8 mouse cellular contexts compared by ENCODE assay signal in the genomic region with DNA sequence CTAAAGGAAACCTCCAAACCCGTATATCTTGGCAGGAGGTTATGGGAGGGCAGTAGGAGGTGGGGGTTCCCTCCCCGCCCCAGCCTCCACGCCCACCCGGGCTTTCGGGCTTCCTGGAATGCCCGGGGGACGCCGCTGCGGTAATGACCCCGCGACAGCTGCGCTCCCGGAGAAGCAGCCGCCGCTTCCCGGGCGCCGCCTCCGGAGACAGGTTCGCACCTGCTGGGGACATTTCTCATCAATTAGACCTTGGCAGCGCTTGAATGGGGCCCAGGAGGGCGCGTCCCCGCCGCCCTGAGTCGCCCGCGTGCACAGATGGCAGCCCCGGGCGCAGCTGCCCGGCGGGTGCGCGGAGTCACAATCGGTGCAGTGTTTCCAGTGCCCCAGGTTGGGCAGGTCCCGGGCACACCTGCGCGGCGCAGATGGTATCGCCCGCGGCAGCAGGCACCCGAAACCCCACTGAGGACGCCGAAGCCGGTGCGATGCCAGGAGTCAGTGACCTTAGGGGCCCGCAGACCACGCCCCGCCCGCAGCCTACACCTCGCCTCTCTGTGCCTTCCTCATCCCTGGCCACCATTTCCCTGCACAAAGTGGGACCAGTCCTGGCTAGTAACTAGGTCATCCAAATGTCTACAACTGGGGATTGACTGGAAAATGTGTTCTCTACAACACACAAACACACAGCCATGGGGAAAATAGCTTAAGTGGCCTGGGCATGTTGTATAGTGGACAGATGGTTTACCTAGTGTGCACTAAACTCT. TPM values are rescaled to one million over a fixed set of nuclear protein-coding genes. Genes with fewer than 3 reads are reported as not detected.
DNase-seq lines count a peak whose midpoint lies in the region; ATAC-seq lines count a peak whose summit lies in the region.

No protein-coding gene starts in this region.

- H3K4me3 ChIP-seq in heart, embryonic 14.5 days (ENCODE audit: control insufficient read depth in 1 of 2, insufficient read depth in 1 of 2, low read depth in 1 of 2, low read length in 2 of 2), result peak overlapping the region; percentile 31 to 33
- peak overlapping the region; percentile 53 for H3K4me3 ChIP-seq in limb, embryonic 10.5 days
- H3K4me3 ChIP-seq in midbrain, embryonic 10.5 days, result peak overlapping the region; percentile 57

- WGBS in heart, embryonic 14.5 days, result 4% methylated on average over 50 of the region's 52 CpGs
- WGBS in limb, embryonic 10.5 days, result under 1% methylated on average over 52 of the region's 52 CpGs
- 1% methylated on average over 52 of the region's 52 CpGs for WGBS in midbrain, embryonic 10.5 days

- H3K9me3 ChIP-seq in heart, embryonic 14.5 days (ENCODE audit: control insufficient read depth, low read length), result no peaks in the 10 kb centered on the region
- H3K9me3 ChIP-seq in limb, embryonic 10.5 days (replicated peaks), result no peaks in the 10 kb centered on the region
- H3K9me3 ChIP-seq in midbrain, embryonic 10.5 days (replicated peaks), result no peaks in the 10 kb centered on the region

- peaks cover 50% of the 10 kb centered on the region for H3K27me3 ChIP-seq in heart, embryonic 14.5 days (ENCODE audit: control insufficient read depth, insufficient read depth, low read length)
- peaks cover 67% of the 10 kb centered on the region for H3K27me3 ChIP-seq in limb, embryonic 10.5 days (ENCODE audit: low read depth, poor library complexity, severe bottlenecking)
- H3K27me3 ChIP-seq in midbrain, embryonic 10.5 days (ENCODE audit: low read depth, poor library complexity, severe bottlenecking), result peaks cover 61% of the 10 kb centered on the region

- DNase-seq in heart, adult 8-10 months (ENCODE audit: low spot score), result no peak
- DNase-seq in cerebellum, postnatal 10 days, result peak; percentile 78 to 83
- peak; percentile 16 for DNase-seq in heart, postnatal 4 days
- DNase-seq in limb, embryonic 10.5 days (ENCODE audit: low spot score), result peak; percentile 66
- DNase-seq in midbrain, embryonic 10.5 days (ENCODE audit: low spot score), result peak; percentile 43
- DNase-seq in thymus, postnatal 14 days, result peak; percentile 48
- DNase-seq in ovary, adult 18-20 months (ENCODE audit: low spot score), result no peak

- H3K36me3 ChIP-seq in heart, embryonic 14.5 days (ENCODE audit: control insufficient read depth, insufficient read depth, low read length), result no peaks in the 10 kb centered on the region
- no peaks in the 10 kb centered on the region for H3K36me3 ChIP-seq in limb, embryonic 10.5 days
- no peaks in the 10 kb centered on the region for H3K36me3 ChIP-seq in midbrain, embryonic 10.5 days

- H3K4me1 ChIP-seq in heart, embryonic 14.5 days (ENCODE audit: control insufficient read depth in 2 of 2, insufficient read depth in 2 of 2, low read length in 2 of 2), result peaks cover 5 to 12% of the 10 kb centered on the region in 2 experiments; a peak in 3 of 4 replicates
- H3K4me1 ChIP-seq in limb, embryonic 10.5 days, result peaks cover 58% of the 10 kb centered on the region
- peaks cover 55% of the 10 kb centered on the region for H3K4me1 ChIP-seq in midbrain, embryonic 10.5 days

- H3K9ac ChIP-seq in heart, embryonic 14.5 days (ENCODE audit: low read length), result 0 out of 2 replicates have a peak overlapping the region, but pooled peaks have one; percentile 2

- ATAC-seq in heart, embryonic 14.5 days (ENCODE audit: insufficient number of reproducible peaks, insufficient read depth, low FRiP score, low read depth), result no peak

- peak overlapping the region; percentile 79 for H3K4me2 ChIP-seq in heart, embryonic 14.5 days (ENCODE audit: low read length)

- no peak overlapping the region for H3K27ac ChIP-seq in heart, embryonic 14.5 days (replicated peaks in 1 of 2; ENCODE audit: control insufficient read depth in 1 of 2, insufficient read depth in 1 of 2, low read depth in 2 of 2, low read length in 2 of 2)
- peak overlapping the region; percentile 59 for H3K27ac ChIP-seq in limb, embryonic 10.5 days
- H3K27ac ChIP-seq in midbrain, embryonic 10.5 days (replicated peaks), result peak overlapping the region; percentile 46

RNA-seq across cellular contexts. Expression of a gene that starts 31.4 kb away (rescaled TPM):
- polyA plus RNA-seq in heart, embryonic 14.5 days (2014; fragmentation: Nextera tagmentation; extraction: Ambion mirVana), result 0.23 and 0.76 TPM in 2 replicates
- total RNA-seq in heart, adult 8-10 months (2022), result 1 to 10 TPM in 3 of 4 experiments, under 1 TPM in 1; 0.65 to 1.2 (median 1.1) TPM
- total RNA-seq in heart, postnatal 4 days (2021), result 1 to 10 TPM; 1.5 to 2.7 TPM
- 6.9 and 7.7 TPM in 2 replicates for polyA plus RNA-seq in limb, embryonic 10.5 days (2016; fragmentation: Nextera tagmentation; extraction: Ambion mirVana)
- polyA plus RNA-seq in midbrain, embryonic 10.5 days (2016; fragmentation: Nextera tagmentation; extraction: Ambion mirVana), result 9.6 and 14.2 TPM in 2 replicates

RNA-seq across cellular contexts. Expression of a gene that starts 59.9 kb away (rescaled TPM):
- polyA plus RNA-seq in heart, embryonic 14.5 days (2014; fragmentation: Nextera tagmentation; extraction: Ambion mirVana), result 4.0 and 4.2 TPM in 2 replicates
- 1 to 10 TPM; 6.2 to 8.2 (median 7.7) TPM for total RNA-seq in heart, adult 8-10 months (2022)
- 1 to 10 TPM; 4.8 to 5.1 TPM for total RNA-seq in heart, postnatal 4 days (2021)
- polyA plus RNA-seq in limb, embryonic 10.5 days (2016; fragmentation: Nextera tagmentation; extraction: Ambion mirVana), result 3.0 and 4.6 TPM in 2 replicates
- polyA plus RNA-seq in midbrain, embryonic 10.5 days (2016; fragmentation: Nextera tagmentation; extraction: Ambion mirVana), result 4.0 and 4.4 TPM in 2 replicates

Comparison
In these comparisons a context has a peak if more than half of its experiments do, and no peak if none do; other contexts are left out.
1. DNase-seq: peak in cerebellum, postnatal 10 days (2 of 2), heart, postnatal 4 days (single experiment), limb, embryonic 10.5 days (single experiment), midbrain, embryonic 10.5 days (single experiment) and thymus, postnatal 14 days (single experiment); none in heart, adult 8-10 months (single experiment) and ovary, adult 18-20 months (single experiment).
2. H3K27ac ChIP-seq: peak in limb, embryonic 10.5 days (single experiment) and midbrain, embryonic 10.5 days (single experiment); none in heart, embryonic 14.5 days (0 of 2).
3. Peak in every context shown above with its lines, with median percentiles within 50 percentile points of each other: H3K4me3 ChIP-seq.